Mouse (Mus musculus) granulocyte monocyte progenitor cell, adult 5-6 weeks (primary cell): ENCODE data around the gene Spaca6. TPM values are rescaled to one million over a fixed set of nuclear protein-coding genes. Genes with fewer than 3 reads are reported as not detected.
A peak's percentile ranks its signal among the peaks of the same experiment; 100 is the strongest.

Experiments
- ATAC-seq: replicated peaks from 2 replicates; pipeline ENCODE4 v1.8.0; 2016; ENCODE audit warnings: mild to moderate bottlenecking, moderate TSS enrichment, inconsistent platforms; ENCODE audit not compliant: poor library complexity, severe bottlenecking
- total RNA-seq, 2 experiments: library from RNA; stranded (forward) in 1 of 2; stranded (reverse) in 1 of 2; fragments of 200-712, 200-1000 nt in 1 of 2; fragments of >200 nt in 1 of 2; fragmentation: Nextera tagmentation in 1 of 2; gene quantifications; 2 replicates each; pipeline ENCODE4 v1.2.3; 2014 to 2017

The Spaca6 gene
- total RNA-seq (2014; fragmentation: Nextera tagmentation), result 1.6 and 3.2 TPM in 2 replicates
- total RNA-seq (2017), result not detected in 2 replicates

DNA sequence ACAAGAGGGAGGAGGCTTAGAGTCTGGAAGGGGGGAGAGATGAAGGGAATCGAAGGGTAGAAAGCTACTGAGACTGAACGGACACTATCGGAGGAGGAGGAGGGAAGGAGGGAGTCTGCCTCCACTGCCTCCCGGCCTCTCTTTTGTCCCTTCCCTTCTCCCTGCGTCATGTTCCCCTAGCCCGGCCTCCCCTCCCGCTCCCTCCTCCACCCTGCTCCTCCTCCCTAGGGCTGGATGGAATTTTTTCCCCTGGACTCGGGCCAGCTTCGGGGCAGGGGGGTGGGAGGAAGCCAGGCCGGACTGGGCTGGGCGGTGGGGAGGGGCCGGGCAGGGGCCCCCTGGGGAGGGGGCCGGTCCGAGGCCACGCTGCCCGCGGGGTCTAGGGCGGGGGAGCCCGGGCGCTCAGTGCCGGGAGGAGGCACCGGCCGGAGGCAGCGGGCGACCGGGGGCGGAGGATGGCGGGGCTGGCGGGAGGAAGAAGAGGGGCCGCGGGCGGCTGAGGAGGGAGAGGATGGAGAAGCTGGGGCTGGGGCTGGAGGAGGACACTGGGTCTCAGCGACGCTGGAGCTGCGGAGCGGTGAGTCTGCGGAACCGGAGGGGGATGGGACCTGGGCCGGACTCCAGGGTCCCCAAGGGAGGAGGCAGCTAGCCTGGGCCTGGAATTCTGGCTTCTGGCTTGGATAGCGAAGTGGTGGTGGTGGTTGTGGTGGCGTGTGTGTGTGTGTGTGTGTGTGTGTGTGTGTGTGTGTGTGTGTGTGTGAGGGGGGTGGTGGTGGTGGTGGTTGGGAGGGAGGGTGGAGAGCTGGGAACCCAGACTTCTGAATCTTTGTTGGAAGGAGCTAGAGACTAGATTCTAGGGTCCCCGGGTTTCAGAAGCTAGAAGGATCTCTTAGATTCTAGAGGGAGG is at the start of gene Spaca6:
TSS of gene Spaca6 (plus strand) at position 408 of the 907 bp plus-strand sequence.
- peak; percentile 37 for ATAC-seq

- ATAC-seq, result no peak
Observed at GRCm38 (mm10) chr17:17790866-17791630, 35.9 kb upstream of the Spaca6 start.

GRCm38 (mm10) chr17:17792578-17792977 is 34.4 kb upstream of the Spaca6 start:
- ATAC-seq, result no peak

- peak; percentile 35; the same call in 1 of the 2 replicates for ATAC-seq
Observed at GRCm38 (mm10) chr17:17795527-17795926, 31.4 kb upstream of the Spaca6 start.

GRCm38 (mm10) chr17:17823612-17824336 is 3.2 kb upstream of the Spaca6 start:
- ATAC-seq, result no peak

DNA sequence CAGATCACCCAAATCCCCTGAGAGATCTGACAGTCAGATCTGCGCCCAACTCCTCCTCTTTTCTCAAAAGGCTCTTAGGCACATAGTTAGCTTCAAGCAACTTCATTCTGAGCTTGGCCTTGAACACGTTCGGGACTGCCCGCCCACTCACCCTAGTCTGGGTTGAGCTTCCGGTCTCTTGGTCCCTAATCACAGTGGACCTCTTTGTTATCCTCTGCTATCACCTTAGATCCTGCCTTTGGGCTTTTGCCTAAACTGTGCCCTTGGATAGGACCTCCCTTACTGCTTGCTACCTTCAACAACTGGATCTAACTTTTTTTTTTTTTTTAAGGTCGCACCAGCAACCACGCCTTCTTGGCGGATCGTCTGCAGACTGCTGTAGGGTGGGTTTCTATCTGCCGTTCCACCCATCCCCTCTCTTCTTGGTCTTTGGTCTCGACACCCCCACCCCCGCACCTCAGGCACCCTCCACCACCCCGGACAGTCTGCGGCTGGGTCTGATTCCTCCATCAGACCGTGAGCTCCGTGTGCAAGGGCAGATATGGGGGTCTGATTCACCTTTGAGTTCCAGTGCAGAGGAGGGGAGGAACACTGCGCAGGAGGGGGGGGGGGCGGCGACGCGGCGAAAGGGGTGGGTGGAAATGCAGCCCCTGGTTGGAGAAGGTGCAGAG is 902 bp upstream of the Spaca6 start:
- ATAC-seq, result no peak

- ATAC-seq, result peak; percentile 49
Observed at GRCm38 (mm10) chr17:17827658-17828190, 766 bp downstream of the Spaca6 start.

DNA sequence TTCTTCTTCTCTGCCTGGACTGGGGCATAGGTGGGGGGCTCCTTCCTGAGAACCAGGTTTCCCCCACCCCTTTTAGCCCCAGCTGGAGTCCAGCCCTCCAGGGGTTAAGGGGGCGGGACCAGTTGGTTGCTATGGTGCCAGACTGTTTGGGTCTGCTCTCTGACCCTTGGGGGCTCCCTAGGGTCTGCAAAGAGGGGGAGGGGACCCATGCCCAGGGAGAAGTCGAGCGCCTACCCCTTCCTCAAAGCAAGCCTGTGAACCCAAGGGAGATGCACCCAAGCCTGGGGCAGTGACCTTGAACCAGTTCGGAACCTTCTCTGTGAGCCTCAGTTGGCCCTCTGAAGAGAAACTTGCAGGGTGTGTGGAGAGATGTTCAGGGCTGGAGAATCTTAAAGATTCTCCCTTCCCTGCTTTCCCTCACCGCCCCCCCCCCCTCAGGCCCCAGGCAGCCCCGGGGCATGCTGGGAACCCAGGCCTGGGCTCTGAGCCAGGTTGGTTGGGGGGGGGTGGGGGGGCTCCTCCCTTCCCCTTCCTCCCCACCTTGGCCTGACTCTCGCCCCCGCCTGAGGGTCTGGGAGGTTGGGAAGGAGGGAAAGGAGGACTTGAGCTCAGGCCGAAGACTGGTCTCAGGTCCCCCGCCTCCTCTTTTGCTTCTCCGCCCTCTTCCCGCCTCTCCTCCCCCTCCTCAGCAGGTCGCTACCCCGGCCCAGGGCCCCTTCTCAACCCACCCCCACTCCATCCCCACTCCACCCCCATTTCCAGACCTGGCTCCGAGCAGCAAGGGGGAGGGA is 1.4 kb downstream of the Spaca6 start:
- ATAC-seq, result no peak

GRCm38 (mm10) chr17:17829052-17829785 is 2.3 kb downstream of the Spaca6 start:
- no peak for ATAC-seq

DNA sequence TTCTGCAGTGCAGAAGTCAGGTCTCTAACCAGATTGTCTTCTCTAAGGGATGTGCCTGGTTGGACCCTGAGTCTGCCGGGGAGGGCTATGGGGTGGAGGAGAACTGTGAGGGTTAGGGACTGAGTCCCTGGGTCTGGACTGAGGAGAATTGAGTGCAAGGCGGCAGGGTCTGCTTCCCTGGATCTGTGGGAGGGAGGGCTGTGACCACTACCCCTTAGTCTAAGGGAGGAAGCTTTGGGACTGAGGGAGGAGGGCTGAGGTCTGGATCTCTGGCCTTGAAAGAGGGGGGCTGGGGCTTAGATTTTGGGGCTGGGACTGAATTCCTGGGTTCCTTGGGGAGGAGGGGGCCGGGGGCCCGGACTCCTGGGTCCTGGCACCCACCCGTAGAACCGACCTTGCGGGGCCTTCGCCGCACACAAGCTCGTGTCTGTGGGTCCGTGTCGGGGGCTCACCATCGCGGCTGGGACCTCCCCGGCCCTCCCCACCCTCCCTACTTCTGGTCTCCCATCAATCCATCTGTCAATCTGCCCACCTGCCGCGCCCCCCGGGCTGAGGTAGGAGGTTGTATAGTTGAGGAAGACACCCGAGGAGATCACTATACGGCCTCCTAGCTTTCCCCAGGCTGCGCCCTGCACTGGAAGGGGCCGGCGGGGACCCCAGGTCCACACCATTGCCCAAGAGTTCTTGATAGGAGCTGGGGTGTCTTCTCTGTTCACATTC is 3.0 kb downstream of the Spaca6 start:
- ATAC-seq, result no peak

GRCm38 (mm10) chr17:17830731-17831130 is 3.8 kb downstream of the Spaca6 start:
- ATAC-seq, result no peak

- ATAC-seq, result no peak
Observed at GRCm38 (mm10) chr17:17834896-17835295, 7.9 kb downstream of the Spaca6 start.

GRCm38 (mm10) chr17:17836101-17836500 is 9.1 kb downstream of the Spaca6 start:
- no peak for ATAC-seq

GRCm38 (mm10) chr17:17837426-17837825 is 10.5 kb downstream of the Spaca6 start:
- no peak for ATAC-seq

- ATAC-seq, result peak; percentile 91
Observed at GRCm38 (mm10) chr17:17837919-17838701, 11.2 kb downstream of the Spaca6 start.

GRCm38 (mm10) chr17:17839276-17839675 is 12.3 kb downstream of the Spaca6 start:
- peak; percentile 20; the same call in 1 of the 2 replicates for ATAC-seq

GRCm38 (mm10) chr17:17840796-17841195 is 13.8 kb downstream of the Spaca6 start:
- no peak for ATAC-seq
